Mouse (Mus musculus) hindbrain, embryonic 16.5 days (tissue): ENCODE measurements around the gene Tspan1. TPM values are rescaled to one million over a fixed set of nuclear protein-coding genes. Genes with fewer than 3 reads are reported as not detected.

Experiments
- ATAC-seq: fragments of 200-750 bp; cut with Nextera tagmentation; 2 replicates; pipeline ENCODE4 v1.8.0; 2017; ENCODE audit warnings: moderate TSS enrichment, moderate library complexity
- H3K27ac ChIP-seq: fragments of 300-500 bp; sonication (generic); 2 replicates; pipeline ENCODE4 v1.5.1; 2014; ENCODE audit warnings: low read depth, mild to moderate bottlenecking, control low read depth, low read length, moderate library complexity
- H3K27me3 ChIP-seq: fragments of 300-500 bp; sonication (generic); replicated peaks from 2 replicates; pipeline ENCODE4 v1.6.1; 2014; ENCODE audit warnings: low read length; ENCODE audit not compliant: control insufficient read depth, insufficient read depth
- H3K36me3 ChIP-seq: fragments of 300-500 bp; sonication (generic); 2 replicates; pipeline ENCODE4 v1.6.1; 2014; ENCODE audit warnings: mild to moderate bottlenecking, low read length, moderate library complexity, mixed read lengths; ENCODE audit not compliant: control insufficient read depth, insufficient read depth
- H3K4me1 ChIP-seq: fragments of 300-500 bp; sonication (generic); 2 replicates; pipeline ENCODE4 v1.6.1; 2014; ENCODE audit warnings: low read depth, low read length; ENCODE audit not compliant: control insufficient read depth, insufficient read depth
- H3K4me2 ChIP-seq: fragments of 300-500 bp; sonication (generic); 2 replicates; pipeline ENCODE4 v1.6.1; 2014; ENCODE audit warnings: mild to moderate bottlenecking, low read length, control low read depth, moderate library complexity
- H3K4me3 ChIP-seq: fragments of 300-500 bp; sonication (generic); 2 replicates; pipeline ENCODE4 v1.5.1; 2014; ENCODE audit warnings: mild to moderate bottlenecking, low read length, control low read depth, moderate library complexity
- H3K9ac ChIP-seq: fragments of 300-500 bp; sonication (generic); 2 replicates; pipeline ENCODE4 v1.6.1; 2014; ENCODE audit warnings: low read depth, mild to moderate bottlenecking, control low read depth, low read length, moderate library complexity
- H3K9me3 ChIP-seq: fragments of 300-500 bp; sonication (generic); 2 replicates; pipeline ENCODE4 v1.6.1; 2014; ENCODE audit warnings: mild to moderate bottlenecking, low read length, moderate library complexity; ENCODE audit not compliant: control insufficient read depth
- WGBS: fragments of 180-500 bp; shearing (Covaris S2); extraction: QIAGEN DNeasy Blood & Tissue Kit; methylation state at CpG from one replicate; pipeline ENCODE4 v1.1.7; 2014; 5-methylcytosine and 5-hydroxymethylcytosine counted together
- polyA plus RNA-seq: library from polyadenylated mRNA; unstranded; fragments of >200 nt; fragmentation: Nextera tagmentation; extraction: Ambion mirVana; gene quantifications from 2 replicates; pipeline ENCODE4 v1.2.1, GENCODE M21; 2015

The Tspan1 gene
- 0.11 and 0.63 TPM in 2 replicates for polyA plus RNA-seq

- no peak for ATAC-seq
Measured at GRCm38 (mm10) chr4:116167404-116167803, at the start of gene Tspan1. TSS of gene Tspan1 (minus strand) at chr4:116167601.

DNA sequence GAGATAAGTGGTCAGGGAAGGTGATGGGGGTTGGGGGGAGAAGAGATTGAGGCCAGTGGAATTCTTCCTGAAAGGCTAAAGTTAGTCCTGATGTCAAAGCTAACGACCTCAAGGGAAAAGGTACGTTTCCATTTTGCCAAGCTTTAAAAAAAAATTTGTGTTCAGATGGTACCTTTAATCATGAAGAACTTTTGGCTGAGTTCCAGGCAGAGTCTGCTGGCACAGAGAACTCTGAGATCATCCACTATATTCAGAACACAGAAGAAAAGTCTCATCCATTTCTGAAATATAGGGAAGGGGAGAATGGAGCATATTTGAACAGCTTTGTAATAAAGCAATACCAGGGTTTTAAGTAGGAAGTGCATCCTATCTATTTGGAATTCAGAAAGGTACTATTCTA, 49.6 kb upstream of the Tspan1 start:
- no peaks in the 10 kb centered on the region for H3K36me3 ChIP-seq
- no peak overlapping the region for H3K4me3 ChIP-seq
- H3K9ac ChIP-seq = no peak overlapping the region
- no peaks in the 10 kb centered on the region for H3K27me3 ChIP-seq
- no peak overlapping the region for H3K27ac ChIP-seq
- 44% methylated on average over 2 of the region's 2 CpGs for WGBS
- no peaks in the 10 kb centered on the region for H3K9me3 ChIP-seq
- no peak overlapping the region for H3K4me2 ChIP-seq
- H3K4me1 ChIP-seq = no peaks in the 10 kb centered on the region; the same call in 1 of the 2 replicates
- ATAC-seq = no peak

More at GRCm38 (mm10) chr4:116167404-116167803, at the start of gene Tspan1:
- Histone ChIP-seq H3K9me3 (no peaks in the 10 kb centered on the region), H3K4me2 (no peak within 1 kb of the TSS), H3K9ac (no peak within 1 kb of the TSS), H3K27ac (no peak within 1 kb of the TSS), H3K4me1 (no peaks in the 10 kb centered on the region), H3K4me3 (no peak within 1 kb of the TSS), H3K27me3 (no peaks in the 10 kb centered on the region), H3K36me3 (no peaks in the 10 kb centered on the region)
- WGBS = 33% methylated on average over 7 of the region's 7 CpGs

DNA sequence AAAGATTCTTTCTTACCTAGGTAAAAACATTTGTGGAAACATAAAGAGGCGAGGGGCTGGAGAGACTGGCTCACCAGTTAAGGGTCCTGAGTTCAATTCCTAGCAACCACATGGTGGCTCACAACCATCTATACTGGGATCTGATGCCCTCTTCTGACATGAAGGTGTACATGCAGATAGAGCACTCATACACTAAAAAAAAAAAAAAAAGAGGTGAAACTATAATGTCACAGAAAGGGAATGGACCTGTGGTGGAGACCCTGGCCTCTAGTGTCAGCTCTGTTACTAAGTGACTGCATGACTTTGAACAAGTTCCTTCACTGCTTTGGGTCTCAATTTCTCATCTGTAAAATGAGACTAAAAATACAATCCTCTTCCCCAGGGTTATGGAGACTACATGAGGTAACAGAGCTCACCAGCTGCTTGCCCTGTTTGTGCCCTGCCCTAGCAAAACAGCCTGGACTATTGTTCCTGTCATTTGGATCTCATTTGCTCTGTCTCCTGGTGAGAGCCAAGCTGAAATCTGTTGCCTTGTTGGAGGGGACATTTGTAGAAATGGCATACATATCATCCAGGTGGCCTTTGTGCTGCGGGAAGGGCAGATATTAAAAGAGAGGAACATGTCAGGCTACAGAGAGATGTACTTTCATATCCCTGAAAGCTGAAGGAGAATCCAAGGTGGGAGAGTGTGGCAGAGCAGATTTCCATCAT, 48.6 kb upstream of the Tspan1 start:
- no peak overlapping the region for H3K4me3 ChIP-seq
- H3K4me1 ChIP-seq = no peaks in the 10 kb centered on the region; the same call in 1 of the 2 replicates
- H3K27ac ChIP-seq = no peak overlapping the region
- ATAC-seq = no peak
- 90% methylated on average over 2 of the region's 2 CpGs for WGBS
- H3K4me2 ChIP-seq = no peak overlapping the region
- H3K27me3 ChIP-seq = no peaks in the 10 kb centered on the region
- H3K9me3 ChIP-seq = no peaks in the 10 kb centered on the region
- H3K9ac ChIP-seq = no peak overlapping the region
- no peaks in the 10 kb centered on the region for H3K36me3 ChIP-seq

DNA sequence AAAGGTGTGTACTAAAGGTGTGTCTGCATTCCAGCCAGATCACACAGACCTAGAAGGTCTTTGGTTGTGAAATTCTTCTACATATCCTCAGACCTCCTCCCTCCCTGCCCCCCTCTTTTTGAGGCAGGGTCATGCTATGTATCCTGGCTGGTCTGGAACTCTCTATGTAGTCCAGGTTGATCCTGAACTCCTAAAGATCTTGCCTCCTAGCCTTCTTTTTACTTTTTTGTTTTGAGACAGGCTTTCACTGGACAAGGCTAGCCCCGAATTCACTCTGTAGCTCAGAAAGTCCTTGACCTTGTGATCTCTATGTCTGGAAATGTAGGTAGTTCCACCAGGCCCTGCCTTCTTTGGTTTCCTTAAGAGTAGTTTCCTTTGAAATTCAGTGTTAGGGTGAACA, 41.5 kb upstream of the Tspan1 start:
- Histone ChIP-seq H3K9ac (no peak overlapping the region), H3K4me3 (no peak overlapping the region), H3K36me3 (no peaks in the 10 kb centered on the region), H3K9me3 (no peaks in the 10 kb centered on the region), H3K27ac (no peak overlapping the region), H3K27me3 (no peaks in the 10 kb centered on the region), H3K4me2 (no peak overlapping the region), H3K4me1 (no peaks in the 10 kb centered on the region)
- 82% methylated on average over 1 of the region's 1 CpGs for WGBS
- no peak for ATAC-seq

DNA sequence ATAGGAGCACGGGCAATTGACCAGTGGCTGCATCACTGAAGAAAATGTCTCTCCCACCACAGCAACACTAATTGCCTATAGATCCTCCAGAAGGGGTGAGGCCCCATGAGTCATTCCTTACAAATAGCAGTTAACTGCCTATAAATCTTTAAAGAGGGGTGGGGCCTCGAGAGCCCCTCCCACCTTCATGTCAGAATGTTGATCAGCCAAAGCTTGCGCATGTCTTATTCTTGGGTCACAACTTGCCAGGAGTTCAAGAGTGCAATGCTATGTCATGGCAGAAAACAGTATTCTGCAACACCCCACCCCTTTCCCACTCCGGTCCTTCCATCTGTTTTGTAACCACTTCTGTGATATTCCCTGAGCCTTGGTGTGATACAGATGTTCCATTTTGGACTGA, 39.1 kb upstream of the Tspan1 start:
- H3K27me3 ChIP-seq = no peaks in the 10 kb centered on the region
- H3K9me3 ChIP-seq = no peaks in the 10 kb centered on the region
- WGBS = 81% methylated on average over 4 of the region's 4 CpGs
- no peak for ATAC-seq
- no peak overlapping the region for H3K4me2 ChIP-seq
- H3K27ac ChIP-seq = no peak overlapping the region
- no peak overlapping the region for H3K9ac ChIP-seq
- no peak overlapping the region for H3K4me3 ChIP-seq
- H3K36me3 ChIP-seq = no peaks in the 10 kb centered on the region
- no peaks in the 10 kb centered on the region for H3K4me1 ChIP-seq

- H3K4me3 ChIP-seq = no peak overlapping the region
- no peaks in the 10 kb centered on the region for H3K27me3 ChIP-seq
- H3K4me2 ChIP-seq = no peak overlapping the region
- no peak overlapping the region for H3K27ac ChIP-seq
- H3K9me3 ChIP-seq = no peaks in the 10 kb centered on the region
- no peaks in the 10 kb centered on the region for H3K4me1 ChIP-seq
- H3K9ac ChIP-seq = no peak overlapping the region
- ATAC-seq = no peak
- no peaks in the 10 kb centered on the region for H3K36me3 ChIP-seq
- 76% methylated on average over 3 of the region's 3 CpGs for WGBS
Measured at GRCm38 (mm10) chr4:116204422-116204821, 37.0 kb upstream of the Tspan1 start.

DNA sequence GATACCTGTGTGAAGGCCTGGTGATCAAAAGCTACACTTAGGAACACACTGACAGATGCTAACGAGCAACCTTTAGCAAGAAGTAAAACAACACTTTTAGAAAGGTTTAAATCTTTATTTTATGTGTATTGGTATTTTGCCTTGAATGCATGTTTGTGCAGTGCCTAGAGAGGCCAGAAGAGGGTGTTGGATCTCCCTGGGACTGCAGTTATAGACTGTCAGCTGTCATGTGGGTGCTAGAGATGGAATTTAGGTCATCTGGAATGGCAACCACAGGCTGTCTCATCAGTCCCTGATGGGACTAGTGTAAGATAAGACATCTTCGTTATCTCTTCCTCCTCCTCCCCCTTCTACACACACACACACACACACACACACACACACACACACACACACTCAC, 31.0 kb upstream of the Tspan1 start:
- no peak for ATAC-seq
- 92% methylated on average over 2 of the region's 2 CpGs for WGBS
- Histone ChIP-seq H3K4me1 (no peaks in the 10 kb centered on the region), H3K36me3 (no peaks in the 10 kb centered on the region), H3K9me3 (no peaks in the 10 kb centered on the region), H3K4me3 (no peak overlapping the region), H3K27ac (no peak overlapping the region), H3K27me3 (no peaks in the 10 kb centered on the region), H3K4me2 (no peak overlapping the region), H3K9ac (no peak overlapping the region)

DNA sequence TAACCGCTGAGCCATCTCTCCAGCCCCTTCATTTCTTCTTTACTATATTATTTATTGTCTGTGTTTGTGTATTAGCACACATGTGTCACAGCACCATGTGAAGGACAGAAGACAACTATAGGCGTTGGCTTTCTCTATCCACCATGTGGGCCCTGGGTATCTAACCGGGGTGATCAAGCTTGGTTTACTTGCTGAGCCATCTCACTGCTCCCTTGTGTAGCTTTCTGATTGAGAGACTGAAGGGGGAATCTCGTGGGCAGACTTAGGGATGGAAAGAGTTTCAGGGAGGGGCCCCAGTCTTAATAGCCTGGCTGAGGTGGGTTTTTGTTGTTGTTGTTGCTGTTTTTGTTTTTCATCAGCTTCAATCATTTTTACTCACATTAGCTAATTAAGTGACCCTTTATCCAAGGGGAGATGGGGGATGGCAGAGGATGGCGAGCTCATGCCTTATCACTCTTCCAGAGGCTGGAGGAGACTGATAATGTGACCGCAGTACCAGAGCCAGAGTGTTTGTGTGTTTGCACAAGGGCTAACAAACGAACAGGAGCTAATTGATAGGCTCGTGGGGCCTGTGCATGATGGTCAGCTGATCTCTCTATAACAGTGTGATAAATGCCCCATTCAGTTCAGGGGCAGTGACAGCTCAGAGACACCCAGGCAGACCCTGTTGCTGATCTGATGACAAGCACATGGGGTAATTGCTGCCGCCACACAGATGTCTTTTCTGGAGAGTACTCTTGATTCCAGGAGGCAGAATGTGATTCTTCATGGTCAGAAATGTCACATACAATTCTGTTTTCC, 26.4 kb upstream of the Tspan1 start:
- no peaks in the 10 kb centered on the region for H3K36me3 ChIP-seq
- H3K9ac ChIP-seq = no peak overlapping the region
- no peaks in the 10 kb centered on the region for H3K9me3 ChIP-seq
- ATAC-seq = no peak
- H3K27ac ChIP-seq = no peak overlapping the region
- no peaks in the 10 kb centered on the region for H3K4me1 ChIP-seq
- H3K4me3 ChIP-seq = no peak overlapping the region
- H3K27me3 ChIP-seq = no peaks in the 10 kb centered on the region
- WGBS = 73% methylated on average over 9 of the region's 9 CpGs
- H3K4me2 ChIP-seq = no peak overlapping the region

DNA sequence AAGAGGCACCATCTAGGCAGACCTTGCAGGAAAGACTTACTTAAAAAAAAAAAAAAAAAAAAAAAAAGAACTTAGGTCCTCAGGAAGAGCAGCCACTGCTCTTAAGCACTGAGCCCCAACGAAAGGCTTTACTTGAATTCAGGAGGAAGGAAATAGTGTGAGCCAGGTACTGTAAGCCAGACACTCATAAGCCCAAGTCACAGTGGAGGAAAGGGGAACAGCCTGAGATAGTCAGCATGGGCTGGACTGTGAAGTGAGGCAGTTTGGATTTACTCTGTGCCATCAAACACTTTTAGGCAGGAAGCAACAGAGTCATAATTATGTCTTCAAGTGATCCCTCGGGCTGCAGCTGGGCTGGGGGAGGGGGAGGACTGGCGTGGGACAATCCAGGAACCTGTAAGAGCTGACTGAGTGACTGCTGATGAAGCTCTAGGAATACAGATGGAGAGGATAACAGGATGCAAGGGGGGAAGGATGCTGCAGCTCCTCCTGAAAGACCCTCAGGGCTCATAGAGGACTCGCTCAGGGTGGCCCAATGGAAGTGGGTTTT, 25.0 kb upstream of the Tspan1 start:
- Histone ChIP-seq H3K4me3 (no peak overlapping the region), H3K9me3 (no peaks in the 10 kb centered on the region), H3K9ac (no peak overlapping the region), H3K27ac (no peak overlapping the region), H3K4me1 (no peaks in the 10 kb centered on the region), H3K4me2 (no peak overlapping the region), H3K36me3 (no peaks in the 10 kb centered on the region), H3K27me3 (no peaks in the 10 kb centered on the region)
- WGBS = 69% methylated on average over 4 of the region's 4 CpGs
- ATAC-seq = no peak
